Mouse (Mus musculus) kidney, adult 18-20 months (tissue): ENCODE results near the gene Vrk1.

ENCODE experiments used
- DNase-seq: peaks from one replicate; pipeline ENCODE4 v3.0.0; 2021

Vrk1 gene

GRCm38 (mm10) chr12:106010065-106010915 lies at the start of gene Vrk1:
TSS of gene Vrk1 (plus strand) at chr12:106010228.
- DNase-seq: peak; percentile 93

GRCm38 (mm10) chr12:105960592-105961330 lies 49.3 kb upstream of the Vrk1 start:
- DNase-seq: no peak

- DNase-seq: no peak
Observed at GRCm38 (mm10) chr12:105961667-105962066, 48.4 kb upstream of the Vrk1 start.

- peak; percentile 88 for DNase-seq
Observed at GRCm38 (mm10) chr12:105962103-105963011, 47.7 kb upstream of the Vrk1 start.

GRCm38 (mm10) chr12:105963012-105963572 lies 46.9 kb upstream of the Vrk1 start:
- DNase-seq: no peak

GRCm38 (mm10) chr12:105966887-105967637 lies 43.0 kb upstream of the Vrk1 start:
- no peak for DNase-seq

GRCm38 (mm10) chr12:105967806-105968205 lies 42.2 kb upstream of the Vrk1 start:
- DNase-seq: no peak

GRCm38 (mm10) chr12:105971182-105971581 lies 38.8 kb upstream of the Vrk1 start:
- DNase-seq: no peak

- DNase-seq: no peak
Observed at GRCm38 (mm10) chr12:105972673-105973072, 37.4 kb upstream of the Vrk1 start.

GRCm38 (mm10) chr12:105973691-105974090 lies 36.3 kb upstream of the Vrk1 start:
- no peak for DNase-seq

- no peak for DNase-seq
Observed at GRCm38 (mm10) chr12:105974107-105974506, 35.9 kb upstream of the Vrk1 start.

- peak; percentile 17 for DNase-seq
Observed at GRCm38 (mm10) chr12:105981121-105981973, 28.7 kb upstream of the Vrk1 start.

GRCm38 (mm10) chr12:105981974-105982305 lies 28.1 kb upstream of the Vrk1 start:
- no peak for DNase-seq

GRCm38 (mm10) chr12:105982598-105982997 lies 27.4 kb upstream of the Vrk1 start:
- no peak for DNase-seq

- no peak for DNase-seq
Observed at GRCm38 (mm10) chr12:105983499-105983898, 26.5 kb upstream of the Vrk1 start.

GRCm38 (mm10) chr12:105988434-105988833 lies 21.6 kb upstream of the Vrk1 start:
- DNase-seq: no peak

- DNase-seq: no peak
Observed at GRCm38 (mm10) chr12:105992756-105993155, 17.3 kb upstream of the Vrk1 start.

- DNase-seq: no peak
Observed at GRCm38 (mm10) chr12:105993356-105993755, 16.7 kb upstream of the Vrk1 start.

GRCm38 (mm10) chr12:105995940-105996339 lies 14.1 kb upstream of the Vrk1 start:
- DNase-seq: no peak

- no peak for DNase-seq
Observed at GRCm38 (mm10) chr12:105997028-105997786, 12.8 kb upstream of the Vrk1 start.
